Mouse (Mus musculus): ENCODE data around the gene Slc43a2.
A peak's percentile ranks its signal among the peaks of the same experiment; 100 is the strongest.

Slc43a2 gene

GRCm38 (mm10) chr11:75531469-75532242, at the start of gene Slc43a2:
Gene Slc43a2, plus strand, starts transcription at chr11:75531694.
- peak; percentile 96 for DNase-seq (ENCODE audit: extremely low spot score)

DNA sequence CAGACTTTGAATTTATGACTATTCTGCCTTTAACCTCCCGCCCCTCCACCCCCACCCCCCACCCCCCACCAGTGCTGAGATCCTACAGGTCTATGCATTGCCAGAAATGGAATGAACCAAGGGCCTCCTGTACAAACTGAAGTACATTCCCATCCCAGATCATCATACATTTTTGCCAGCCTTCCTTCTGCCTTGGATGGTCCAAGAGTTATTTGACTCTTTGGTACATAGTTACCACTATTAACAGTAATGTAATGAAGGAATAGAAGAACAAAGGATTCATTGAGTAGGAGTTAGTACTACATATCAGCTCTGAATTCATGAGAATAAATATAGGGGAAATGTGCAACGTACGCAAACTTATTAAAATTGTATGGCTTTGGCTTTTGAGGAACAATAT, 45.3 kb upstream of the Slc43a2 start:
- no peak for DNase-seq (ENCODE audit: extremely low spot score)

- peak; percentile 97 for DNase-seq (ENCODE audit: extremely low spot score)
These were observed 44.8 kb upstream of the Slc43a2 start, which contains the start of gene Prpf8 for GRCm38 (mm10) chr11:75486601-75487285. Gene Prpf8, plus strand, starts transcription at chr11:75486816.

DNA sequence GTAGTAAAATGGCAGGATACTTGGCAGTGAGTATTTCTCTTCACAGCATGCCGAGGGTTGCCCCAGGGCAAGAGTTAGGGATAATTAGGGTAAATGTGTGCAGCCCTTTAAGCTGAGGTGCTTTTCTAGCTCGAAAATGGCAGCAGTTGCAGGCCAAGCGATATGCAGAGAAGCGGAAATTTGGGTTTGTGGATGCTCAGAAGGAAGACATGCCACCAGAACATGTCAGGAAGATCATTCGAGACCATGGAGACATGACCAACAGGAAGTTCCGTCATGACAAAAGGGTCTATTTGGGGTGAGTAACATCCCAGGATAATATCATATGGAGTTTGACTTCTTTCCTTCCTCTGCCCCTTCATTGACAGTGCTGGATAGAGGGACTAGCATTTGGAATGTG, 44.0 kb upstream of the Slc43a2 start:
- no peak for DNase-seq (ENCODE audit: extremely low spot score)

DNA sequence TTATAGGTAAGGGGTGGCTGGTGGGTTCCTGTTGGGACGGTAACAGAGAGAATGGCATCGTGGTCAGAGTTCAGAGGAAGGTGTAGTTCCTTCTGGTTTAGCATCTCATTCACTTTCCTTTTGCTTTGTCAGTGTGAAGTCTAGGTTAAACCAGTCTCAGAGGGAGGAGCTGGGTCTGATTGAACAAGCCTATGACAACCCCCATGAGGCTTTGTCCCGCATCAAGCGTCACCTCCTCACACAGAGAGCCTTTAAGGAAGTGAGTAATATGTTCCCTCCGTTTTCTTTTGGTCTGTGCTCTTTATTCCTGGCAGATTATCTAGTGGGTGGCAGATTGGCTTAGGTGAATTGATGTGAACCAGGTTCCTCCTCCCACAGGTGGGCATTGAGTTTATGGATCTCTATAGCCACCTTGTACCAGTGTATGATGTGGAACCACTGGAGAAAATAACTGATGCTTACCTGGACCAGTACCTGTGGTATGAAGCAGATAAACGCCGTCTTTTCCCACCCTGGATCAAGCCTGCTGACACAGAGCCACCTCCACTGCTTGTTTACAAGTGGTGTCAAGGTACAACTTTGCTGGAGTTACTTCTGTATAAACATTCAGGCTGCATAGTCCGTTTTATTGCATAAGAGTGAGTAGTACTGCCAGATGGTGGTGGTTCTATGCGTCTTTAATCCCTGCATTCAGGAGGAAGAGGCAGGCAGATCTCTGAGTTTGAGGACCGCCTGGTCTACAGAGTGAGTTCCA, 37.0 kb upstream of the Slc43a2 start:
- DNase-seq (ENCODE audit: extremely low spot score) = no peak

DNA sequence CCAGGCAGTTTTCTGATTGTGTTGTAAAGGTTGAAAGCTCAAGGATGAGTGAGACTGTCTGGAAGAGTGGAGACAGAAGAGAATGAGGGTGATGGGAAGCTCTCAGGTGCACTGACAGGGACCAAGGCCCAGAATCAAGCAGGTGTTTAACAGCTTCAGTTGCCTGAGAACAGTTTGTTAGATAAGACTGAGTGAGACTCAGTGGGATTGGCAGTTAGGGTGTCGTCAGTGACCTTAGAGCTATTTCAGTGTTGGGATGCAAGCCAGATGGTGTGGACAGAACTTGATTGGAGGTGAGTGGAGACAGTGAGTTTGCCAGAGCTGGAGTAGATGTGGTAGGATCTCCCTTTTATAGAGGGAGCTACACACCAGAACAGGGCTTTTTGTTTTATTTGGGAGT, 33.4 kb upstream of the Slc43a2 start:
- no peak for DNase-seq (ENCODE audit: extremely low spot score)

DNA sequence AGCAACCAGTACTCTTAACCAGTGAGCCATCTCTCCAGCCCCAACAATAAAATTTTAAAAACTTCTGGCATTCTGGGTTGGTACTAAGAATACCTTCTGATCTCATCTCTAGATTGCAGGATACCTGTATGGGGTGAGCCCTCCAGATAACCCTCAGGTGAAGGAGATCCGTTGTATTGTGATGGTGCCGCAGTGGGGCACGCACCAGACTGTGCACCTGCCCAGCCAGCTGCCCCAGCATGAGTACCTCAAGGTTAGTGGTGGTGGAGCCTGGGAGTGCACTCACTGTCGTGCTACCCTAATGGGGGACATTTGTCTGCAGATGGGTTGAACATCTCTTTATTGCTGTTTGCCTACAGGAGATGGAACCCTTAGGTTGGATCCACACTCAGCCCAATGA, 23.3 kb upstream of the Slc43a2 start:
- DNase-seq (ENCODE audit: extremely low spot score) = no peak

DNA sequence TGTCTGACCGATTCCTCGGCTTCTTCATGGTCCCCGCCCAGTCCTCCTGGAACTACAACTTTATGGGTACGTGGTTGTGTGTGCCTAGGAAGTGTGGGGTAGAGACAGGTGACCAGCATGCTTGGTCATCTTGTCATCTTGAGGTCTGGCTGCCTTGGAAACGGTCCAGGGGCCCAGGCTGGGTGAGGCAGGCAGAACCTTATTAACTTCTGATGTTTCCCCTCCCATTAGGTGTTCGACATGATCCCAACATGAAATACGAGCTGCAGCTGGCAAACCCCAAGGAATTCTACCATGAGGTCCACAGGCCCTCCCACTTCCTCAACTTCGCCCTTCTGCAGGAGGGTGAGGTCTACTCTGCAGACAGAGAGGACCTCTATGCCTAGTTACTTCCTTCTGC, 22.6 kb upstream of the Slc43a2 start:
- DNase-seq (ENCODE audit: extremely low spot score) = no peak

GRCm38 (mm10) chr11:75509741-75510626, 21.5 kb upstream of the Slc43a2 start, which contains the start of gene Rilp:
Gene Rilp, plus strand, starts transcription at chr11:75510094.
- no peak for DNase-seq (ENCODE audit: extremely low spot score)

DNA sequence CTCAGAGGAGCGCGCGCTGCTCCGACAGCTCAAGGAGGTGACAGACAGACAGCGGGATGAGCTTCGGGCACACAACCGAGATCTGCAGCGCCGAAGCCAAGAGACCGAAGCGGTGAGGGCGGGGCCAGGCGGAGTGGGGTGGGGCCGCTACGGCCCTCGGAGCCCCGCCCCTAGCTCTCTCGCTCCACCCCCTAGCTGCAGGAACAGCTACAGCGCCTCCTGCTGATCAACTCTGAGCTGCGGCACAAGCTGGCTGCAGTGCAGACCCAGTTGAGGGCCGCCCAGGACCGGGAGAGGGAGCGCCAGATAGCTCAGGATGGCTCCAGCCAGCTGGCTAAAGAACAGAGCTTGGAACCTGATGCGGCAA, 20.9 kb upstream of the Slc43a2 start:
- DNase-seq (ENCODE audit: extremely low spot score) = peak; percentile 94

DNA sequence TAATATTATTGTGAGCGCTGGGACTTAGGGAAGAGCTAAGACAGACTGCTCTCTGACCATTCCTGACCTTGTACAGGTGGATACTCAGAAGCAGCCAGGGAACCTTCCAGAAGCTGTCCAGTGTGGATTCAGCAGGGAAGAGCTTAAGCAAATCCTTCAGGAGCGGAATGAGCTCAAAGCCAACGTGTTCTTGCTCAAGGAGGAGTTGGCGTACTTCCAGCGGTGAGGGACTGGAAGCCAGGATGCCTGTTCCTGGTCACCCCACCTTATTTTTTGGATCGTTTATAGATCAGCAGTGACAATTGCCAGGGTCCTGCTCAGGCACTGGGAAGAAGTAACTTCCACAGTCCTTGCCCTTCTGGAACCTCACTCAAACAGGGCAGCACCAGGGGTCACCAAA, 20.3 kb upstream of the Slc43a2 start:
- no peak for DNase-seq (ENCODE audit: extremely low spot score)

- no peak for DNase-seq (ENCODE audit: extremely low spot score)
These were observed 19.0 kb upstream of the Slc43a2 start for GRCm38 (mm10) chr11:75512301-75513018.

DNA sequence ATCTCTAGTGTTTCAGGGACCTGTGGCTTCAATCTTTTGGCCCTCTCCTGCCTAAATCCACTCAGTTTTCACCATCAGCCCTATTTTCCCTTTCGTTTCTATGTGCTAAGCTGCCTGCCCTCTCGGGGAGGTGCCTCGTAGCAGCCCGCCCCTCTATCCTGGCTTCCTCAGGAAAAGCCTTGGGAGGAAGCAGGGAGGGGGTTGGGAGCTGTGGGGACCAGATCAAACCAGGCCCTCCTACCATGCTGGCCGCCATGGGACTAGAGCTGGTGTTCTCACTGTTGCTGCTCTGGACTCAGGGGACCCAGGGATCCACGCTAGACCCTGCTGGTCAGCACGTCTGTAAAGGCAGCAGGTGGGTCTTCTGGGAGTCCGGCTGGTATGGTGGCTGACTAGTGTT, 18.2 kb upstream of the Slc43a2 start, which contains the start of gene Scarf1:
Gene Scarf1 (plus strand): TSS at position 205 of the 400 bp plus-strand sequence.
- DNase-seq (ENCODE audit: extremely low spot score) = no peak

DNA sequence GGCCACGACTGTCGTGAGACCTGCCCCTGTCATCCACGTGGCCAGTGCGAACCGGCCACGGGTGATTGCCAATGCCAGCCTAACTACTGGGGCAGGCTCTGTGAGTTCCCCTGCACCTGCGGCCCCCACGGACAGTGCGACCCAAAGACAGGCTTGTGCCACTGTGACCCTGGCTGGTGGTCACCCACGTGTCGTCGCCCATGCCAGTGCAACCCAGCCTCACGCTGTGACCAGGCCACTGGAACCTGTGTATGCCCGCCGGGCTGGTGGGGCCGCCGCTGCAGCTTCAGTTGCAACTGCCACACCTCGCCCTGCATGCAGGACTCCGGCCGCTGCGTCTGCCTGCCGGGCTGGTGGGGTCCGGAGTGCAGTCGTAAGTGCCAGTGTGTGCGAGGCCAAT, 16.3 kb upstream of the Slc43a2 start:
- no peak for DNase-seq (ENCODE audit: extremely low spot score)

DNA sequence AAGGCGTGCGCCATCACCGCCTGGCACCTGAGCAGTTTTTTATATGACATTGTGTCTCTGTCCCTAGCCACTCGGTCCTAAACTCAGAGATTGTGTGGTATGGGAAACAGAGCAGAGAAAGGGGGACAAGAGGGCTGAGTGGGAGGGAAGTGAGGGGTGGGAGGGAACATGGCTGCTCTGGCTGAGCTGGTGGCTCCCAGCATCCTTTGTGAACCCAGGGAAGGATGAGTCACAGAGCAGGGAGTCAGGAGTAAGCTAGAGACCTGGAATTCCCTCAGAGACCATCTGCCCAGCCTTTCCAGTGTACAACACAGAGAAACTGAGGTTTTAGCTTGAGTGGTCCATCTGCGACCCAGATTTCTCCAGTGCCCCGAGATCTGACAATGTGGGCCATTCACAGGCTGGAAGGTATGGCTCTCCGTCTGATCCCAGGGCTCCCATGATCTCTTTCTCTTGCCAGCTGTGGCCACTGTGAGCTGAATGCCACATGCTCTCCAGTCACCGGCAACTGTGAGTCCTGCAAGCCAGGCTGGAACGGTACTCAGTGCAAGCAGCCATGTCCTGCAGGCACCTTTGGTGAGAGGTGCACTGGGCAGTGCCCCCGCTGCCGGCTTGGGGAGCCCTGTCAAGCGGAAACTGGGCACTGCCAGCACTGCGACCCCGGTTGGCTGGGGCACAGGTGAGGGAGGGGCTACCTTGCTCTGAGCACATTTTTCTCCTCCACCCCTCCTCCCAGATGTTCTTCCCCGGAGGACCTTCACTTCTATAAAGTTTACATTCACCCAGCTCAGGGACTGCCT, 11.5 kb upstream of the Slc43a2 start:
- DNase-seq (ENCODE audit: extremely low spot score) = no peak

GRCm38 (mm10) chr11:75521609-75522008, 9.9 kb upstream of the Slc43a2 start:
- no peak for DNase-seq (ENCODE audit: extremely low spot score)

- no peak for DNase-seq (ENCODE audit: extremely low spot score)
These were observed 8.7 kb upstream of the Slc43a2 start for GRCm38 (mm10) chr11:75522793-75523192.

DNA sequence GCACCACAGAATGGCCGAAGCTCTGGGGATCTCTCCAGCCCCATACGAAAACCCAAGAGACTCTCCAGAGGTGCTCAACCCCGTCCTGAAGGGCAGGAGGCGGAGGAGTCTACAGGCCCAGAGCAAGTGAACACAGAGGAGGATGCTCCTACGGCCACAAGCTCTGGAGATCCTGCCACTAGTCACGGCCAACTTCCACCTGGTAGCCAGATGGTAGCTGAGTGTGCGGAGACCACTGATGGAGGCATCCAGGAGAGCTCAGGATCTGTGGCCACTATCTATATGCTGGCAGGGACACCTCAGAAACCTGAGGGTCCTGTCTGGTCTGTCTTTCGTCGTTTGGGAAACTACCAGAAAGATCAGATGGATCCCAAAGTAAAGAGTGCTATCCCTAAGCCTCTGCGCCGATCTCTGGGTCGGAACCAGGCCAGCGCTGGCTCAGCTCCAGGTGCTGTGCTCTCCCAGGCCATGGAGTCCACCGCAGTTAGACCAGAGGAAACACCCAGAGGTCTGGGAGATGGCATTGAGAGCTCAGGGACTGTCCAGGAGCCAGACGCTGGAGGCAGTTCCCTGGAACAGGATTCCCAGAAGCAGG, 5.9 kb upstream of the Slc43a2 start:
- no peak for DNase-seq (ENCODE audit: extremely low spot score)

GRCm38 (mm10) chr11:75526943-75527342, 4.6 kb upstream of the Slc43a2 start:
- DNase-seq (ENCODE audit: extremely low spot score) = no peak

DNA sequence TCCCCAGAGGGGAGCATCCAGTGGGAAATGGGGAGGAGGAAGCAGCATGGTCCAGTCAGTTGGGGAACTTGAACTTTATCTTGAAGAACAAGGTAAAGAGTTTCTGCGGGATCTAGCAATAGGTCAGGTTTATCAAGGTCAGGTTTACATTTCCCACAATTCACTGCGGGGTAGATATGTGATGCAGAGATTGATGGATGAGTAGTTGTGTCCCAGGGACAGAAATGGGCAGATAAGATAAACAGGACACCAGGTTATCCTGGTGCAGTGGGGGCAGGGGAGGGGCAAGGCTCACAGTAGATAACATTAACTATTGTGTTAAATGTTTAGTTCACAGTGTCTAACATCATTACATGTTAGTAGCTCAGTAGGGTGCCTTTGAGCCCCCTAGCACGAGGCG, 1.7 kb upstream of the Slc43a2 start:
- DNase-seq (ENCODE audit: extremely low spot score) = no peak
